Mouse (Mus musculus): ENCODE data around the gene Il27ra. TPM values are rescaled to one million over a fixed set of nuclear protein-coding genes. Genes with fewer than 3 reads are reported as not detected.

Gene Il27ra
- polyA plus RNA-seq, 1 experiment = 1.1 TPM

DNA sequence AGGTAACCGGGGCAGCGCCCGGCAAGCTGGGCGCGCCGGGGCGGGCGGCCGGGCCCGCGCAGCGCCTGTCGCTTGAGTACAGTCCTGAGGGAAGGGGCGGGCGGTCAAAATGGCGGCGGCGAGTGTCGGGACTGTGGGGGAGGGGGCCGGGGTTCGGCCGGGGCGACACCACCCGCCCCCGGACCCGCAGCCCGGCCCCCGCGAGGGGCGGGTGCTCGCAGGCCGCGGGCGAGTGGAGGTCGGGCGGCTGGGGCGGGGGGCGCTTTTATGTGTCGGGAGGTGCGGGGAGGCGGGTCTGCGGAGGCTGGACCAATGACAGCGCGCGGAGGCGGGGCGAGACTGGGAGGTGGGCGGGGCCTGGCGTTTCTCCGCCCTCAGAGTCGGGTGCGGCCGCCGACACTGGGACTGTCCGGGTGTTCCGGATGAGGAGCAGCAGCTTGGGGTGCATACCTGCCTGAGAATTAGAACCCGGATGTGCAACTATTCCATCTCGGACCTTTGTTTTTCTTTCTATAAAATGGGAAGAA lies 24.7 kb upstream of the Il27ra start:
- Histone ChIP-seq H3K27ac (ENCODE audit: insufficient read depth, low read length) (no peak overlapping the region), H3K4me3 (ENCODE audit: insufficient read depth, low read length) (peak overlapping the region; percentile 48), H3K4me1 (ENCODE audit: control insufficient read depth, insufficient read depth, low read length) (peaks cover 24% of the 10 kb centered on the region)
- TF ChIP-seq CTCF (IDR thresholded peaks at IDR 0.05; ENCODE audit: borderline replicate concordance, insufficient read depth, low read length) (no peak), POLR2A (IDR thresholded peaks at IDR 0.05; ENCODE audit: low read depth, low read length) (peak; percentile 87)

DNA sequence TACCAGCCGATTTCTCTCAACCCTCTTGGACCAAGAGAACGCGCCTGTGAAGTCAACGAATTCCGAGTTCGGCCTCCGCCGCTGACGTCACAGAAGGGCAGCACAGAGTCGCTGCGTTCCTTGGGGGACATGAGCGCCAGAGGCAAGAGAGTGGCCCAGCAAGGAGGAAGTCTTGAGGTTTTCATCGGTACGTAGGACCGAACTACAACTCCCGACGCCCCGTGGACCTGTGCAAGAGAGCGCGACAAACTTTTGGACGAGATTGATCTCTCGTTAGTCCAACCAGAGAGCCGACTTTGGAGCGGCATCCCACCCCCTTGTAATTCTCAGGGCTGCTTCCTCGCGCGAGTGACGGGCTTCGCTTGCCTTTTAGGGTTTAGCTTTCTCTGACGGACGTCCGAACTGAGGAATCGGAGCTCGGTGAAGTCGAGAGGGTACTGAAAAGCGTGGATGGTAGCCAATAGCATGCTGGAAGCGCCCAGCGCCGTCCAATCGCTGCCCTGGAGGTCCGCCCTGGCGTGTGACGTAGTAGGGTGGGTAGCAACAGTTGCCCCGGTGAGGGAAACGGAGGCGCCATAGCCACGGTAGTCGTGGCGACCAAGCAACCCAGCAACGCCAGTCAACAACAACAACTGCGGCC lies 24.0 kb upstream of the Il27ra start, which contains the start of gene Rfx1:
Gene Rfx1, plus strand, starts transcription at position 544 of the 640 bp plus-strand sequence.
- H3K4me1 ChIP-seq (ENCODE audit: control insufficient read depth, insufficient read depth, low read length) = peaks cover 24% of the 10 kb centered on the region
- peak within 1 kb of the TSS; percentile 51 for H3K27ac ChIP-seq (ENCODE audit: insufficient read depth, low read length)
- peak within 1 kb of the TSS; percentile 56 for H3K4me3 ChIP-seq (ENCODE audit: insufficient read depth, low read length)
- TF ChIP-seq POLR2A (IDR thresholded peaks at IDR 0.05; ENCODE audit: low read depth, low read length) = peak; percentile 90
- TF ChIP-seq CTCF (IDR thresholded peaks at IDR 0.05; ENCODE audit: borderline replicate concordance, insufficient read depth, low read length) = no peak

DNA sequence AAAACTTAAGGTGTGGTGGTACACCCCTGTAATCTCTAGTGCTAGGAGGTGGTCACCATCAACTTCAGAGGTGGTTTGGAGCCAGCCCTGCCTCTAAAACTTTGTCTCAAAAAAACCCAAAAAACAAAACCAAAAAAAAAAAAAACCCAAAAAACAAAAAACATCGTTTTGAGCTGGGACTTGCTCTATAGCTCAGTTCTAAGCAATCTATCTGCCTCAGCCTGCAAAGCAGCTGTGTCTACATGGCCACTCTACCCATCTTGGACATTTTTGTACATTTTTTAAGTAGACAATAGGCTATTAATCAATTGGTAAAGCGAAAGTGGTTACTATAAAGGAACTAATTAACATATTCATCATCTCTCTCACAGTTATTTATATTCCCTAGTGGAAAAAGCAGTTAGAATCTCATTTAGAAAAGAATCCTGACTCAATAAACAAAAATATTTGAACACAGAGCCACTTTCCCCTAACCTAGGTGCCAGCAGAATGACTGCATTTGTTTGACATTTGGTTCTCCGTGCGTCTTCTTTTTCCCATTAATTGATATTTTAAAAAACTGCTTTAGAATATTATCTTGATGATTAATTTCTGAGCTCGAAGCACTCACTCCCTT lies 23.2 kb upstream of the Il27ra start:
- TF ChIP-seq POLR2A (IDR thresholded peaks at IDR 0.05; ENCODE audit: low read depth, low read length) (no peak), CTCF (IDR thresholded peaks at IDR 0.05; ENCODE audit: borderline replicate concordance, insufficient read depth, low read length) (no peak)
- H3K4me3 ChIP-seq (ENCODE audit: insufficient read depth, low read length) = peak overlapping the region; percentile 56
- peaks cover 24% of the 10 kb centered on the region for H3K4me1 ChIP-seq (ENCODE audit: control insufficient read depth, insufficient read depth, low read length)
- peak overlapping the region; percentile 51; the same call in 1 of the 2 replicates for H3K27ac ChIP-seq (ENCODE audit: insufficient read depth, low read length)

DNA sequence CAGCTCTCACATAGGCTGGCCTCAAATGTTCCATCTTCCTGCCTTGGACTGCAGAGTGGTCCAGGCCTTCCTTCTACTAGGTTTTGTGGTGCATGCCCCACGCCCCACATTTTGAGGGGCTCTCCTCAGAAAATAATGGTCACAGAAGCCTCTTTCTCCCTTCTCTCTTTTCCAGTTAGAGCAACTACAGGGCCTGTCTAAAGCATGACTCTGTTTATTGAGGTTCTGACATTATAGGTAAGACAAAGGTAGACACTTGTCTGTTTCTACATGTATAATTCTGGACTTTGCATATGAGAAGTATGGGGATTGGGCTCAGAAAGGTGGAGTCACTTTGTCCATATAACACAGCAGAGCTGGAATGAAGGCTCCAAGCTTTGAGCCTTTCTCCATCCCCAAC lies 22.6 kb upstream of the Il27ra start, which contains the start of gene Gm10643:
Gene Gm10643, minus strand, starts transcription at position 101 of the 400 bp plus-strand sequence.
- H3K27ac ChIP-seq (ENCODE audit: insufficient read depth, low read length) = peak within 1 kb of the TSS; percentile 51
- peak within 1 kb of the TSS; percentile 56 for H3K4me3 ChIP-seq (ENCODE audit: insufficient read depth, low read length)
- peaks cover 23% of the 10 kb centered on the region for H3K4me1 ChIP-seq (ENCODE audit: control insufficient read depth, insufficient read depth, low read length)
- no peak for TF ChIP-seq CTCF (IDR thresholded peaks at IDR 0.05; ENCODE audit: borderline replicate concordance, insufficient read depth, low read length)
- TF ChIP-seq POLR2A (IDR thresholded peaks at IDR 0.05; ENCODE audit: low read depth, low read length) = no peak

DNA sequence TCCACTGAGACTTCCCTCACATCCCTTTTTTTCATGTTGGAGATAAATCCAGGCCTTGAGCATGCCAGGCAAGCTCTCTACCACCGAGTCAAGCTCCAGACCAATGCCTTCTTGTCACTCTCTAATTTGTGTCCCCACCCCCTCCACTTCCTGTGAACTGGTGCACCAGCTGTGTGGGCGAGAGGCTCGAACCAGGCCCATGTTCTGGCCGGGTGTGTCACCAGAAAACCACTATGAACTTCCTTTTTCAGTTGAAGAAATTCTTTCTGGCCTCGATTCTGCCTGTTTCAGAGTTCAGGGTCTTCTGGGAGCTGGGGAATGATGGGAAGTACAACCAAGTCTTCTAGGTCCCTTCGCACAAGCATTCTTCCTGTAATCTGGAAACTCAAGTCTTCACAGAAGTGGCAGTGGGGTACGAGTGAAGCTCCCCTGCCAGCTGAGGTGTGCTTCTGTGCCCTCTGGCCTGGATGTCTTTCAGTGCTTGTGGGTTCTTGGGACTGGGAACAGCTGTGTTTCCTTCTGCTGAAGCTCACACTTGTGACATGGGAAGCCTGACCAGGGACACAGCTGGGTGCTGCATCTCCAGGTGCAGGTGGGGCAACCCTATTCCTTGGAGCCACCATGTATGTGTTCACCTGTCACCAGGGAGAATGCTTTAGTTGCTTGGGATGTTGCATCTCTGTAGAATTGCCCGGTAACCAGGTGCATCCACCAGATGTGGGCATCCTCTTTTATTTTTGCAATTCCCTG lies 21.6 kb upstream of the Il27ra start:
- H3K27ac ChIP-seq (ENCODE audit: insufficient read depth, low read length) = peak overlapping the region; percentile 21; the same call in 1 of the 2 replicates
- TF ChIP-seq POLR2A (IDR thresholded peaks at IDR 0.05; ENCODE audit: low read depth, low read length) (no peak), CTCF (IDR thresholded peaks at IDR 0.05; ENCODE audit: borderline replicate concordance, insufficient read depth, low read length) (no peak)
- H3K4me3 ChIP-seq (ENCODE audit: insufficient read depth, low read length) = no peak overlapping the region
- peaks cover 15% of the 10 kb centered on the region; the same call in 1 of the 2 replicates for H3K4me1 ChIP-seq (ENCODE audit: control insufficient read depth, insufficient read depth, low read length)

DNA sequence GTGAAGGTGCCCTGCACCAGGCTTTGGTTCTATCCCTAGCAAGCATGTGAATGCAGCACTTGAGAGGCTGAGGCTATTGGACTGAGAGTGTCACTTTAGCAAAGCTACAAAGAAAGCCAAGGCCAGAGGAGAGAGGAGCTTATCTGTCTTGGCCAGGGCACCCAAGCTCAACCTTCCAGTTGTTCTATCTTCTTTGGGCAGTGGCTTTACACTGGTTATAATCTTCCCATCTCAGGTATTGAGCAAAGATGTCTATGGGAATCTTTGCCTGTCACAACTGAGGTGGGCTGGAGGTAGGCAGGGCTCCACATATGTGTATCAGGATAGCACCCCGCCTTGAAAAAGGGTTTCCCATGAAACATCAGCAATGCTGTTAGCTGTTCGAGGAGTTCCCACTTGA lies 17.9 kb upstream of the Il27ra start:
- Histone ChIP-seq H3K4me3 (ENCODE audit: insufficient read depth, low read length) (no peak overlapping the region), H3K4me1 (ENCODE audit: control insufficient read depth, insufficient read depth, low read length) (0 out of 2 replicates have a peak, but pooled peaks cover 9% of the 10 kb centered on the region), H3K27ac (ENCODE audit: insufficient read depth, low read length) (no peak overlapping the region)
- TF ChIP-seq CTCF (IDR thresholded peaks at IDR 0.05; ENCODE audit: borderline replicate concordance, insufficient read depth, low read length) (no peak), POLR2A (IDR thresholded peaks at IDR 0.05; ENCODE audit: low read depth, low read length) (no peak)

DNA sequence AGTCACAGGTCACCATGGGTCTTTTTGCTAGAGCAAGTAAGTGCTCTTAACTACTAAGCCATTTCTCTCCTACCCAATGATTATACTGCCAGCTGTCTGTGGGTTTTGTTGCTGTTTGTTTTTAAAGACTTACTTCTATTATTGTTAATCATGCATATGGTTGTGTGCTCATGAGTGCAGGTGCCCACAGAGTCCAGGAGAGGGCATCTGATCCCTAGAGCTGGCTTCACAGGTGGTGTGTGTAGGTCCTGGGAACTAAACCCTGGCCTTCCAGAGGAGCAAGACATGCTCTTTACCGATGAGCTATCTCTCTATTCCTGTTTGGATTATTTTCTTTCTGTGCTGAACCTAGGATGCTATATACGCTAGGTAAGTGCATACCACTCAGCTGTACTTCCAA lies 16.8 kb upstream of the Il27ra start:
- no peak for TF ChIP-seq POLR2A (IDR thresholded peaks at IDR 0.05; ENCODE audit: low read depth, low read length)
- no peak for TF ChIP-seq CTCF (IDR thresholded peaks at IDR 0.05; ENCODE audit: borderline replicate concordance, insufficient read depth, low read length)
- Histone ChIP-seq H3K27ac (ENCODE audit: insufficient read depth, low read length) (no peak overlapping the region), H3K4me1 (ENCODE audit: control insufficient read depth, insufficient read depth, low read length) (0 out of 2 replicates have a peak, but pooled peaks cover 7% of the 10 kb centered on the region), H3K4me3 (ENCODE audit: insufficient read depth, low read length) (no peak overlapping the region)

DNA sequence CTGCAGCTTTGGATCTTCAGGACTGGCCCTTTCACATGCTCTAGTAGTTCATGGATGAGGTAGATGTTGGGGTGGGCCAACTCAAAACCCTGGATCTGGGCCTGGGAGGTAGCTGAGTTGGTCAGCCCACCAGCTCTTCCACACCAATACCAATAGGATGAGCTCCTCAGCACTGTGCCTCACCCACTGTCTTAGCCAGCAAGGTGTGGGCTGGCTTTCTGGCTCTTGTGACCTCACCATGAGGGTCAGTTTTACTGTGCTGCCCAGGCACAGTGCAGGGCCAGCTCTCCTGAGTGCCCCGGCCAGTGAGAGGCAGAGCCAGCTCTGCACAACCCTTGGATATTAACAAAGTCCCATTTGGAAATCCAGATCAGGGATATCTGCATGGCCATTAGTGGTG lies 15.4 kb upstream of the Il27ra start:
- TF ChIP-seq CTCF (IDR thresholded peaks at IDR 0.05; ENCODE audit: borderline replicate concordance, insufficient read depth, low read length) (no peak), POLR2A (IDR thresholded peaks at IDR 0.05; ENCODE audit: low read depth, low read length) (no peak)
- no peaks in the 10 kb centered on the region for H3K4me1 ChIP-seq (ENCODE audit: control insufficient read depth, insufficient read depth, low read length)
- H3K4me3 ChIP-seq (ENCODE audit: insufficient read depth, low read length) = no peak overlapping the region
- no peak overlapping the region for H3K27ac ChIP-seq (ENCODE audit: insufficient read depth, low read length)

DNA sequence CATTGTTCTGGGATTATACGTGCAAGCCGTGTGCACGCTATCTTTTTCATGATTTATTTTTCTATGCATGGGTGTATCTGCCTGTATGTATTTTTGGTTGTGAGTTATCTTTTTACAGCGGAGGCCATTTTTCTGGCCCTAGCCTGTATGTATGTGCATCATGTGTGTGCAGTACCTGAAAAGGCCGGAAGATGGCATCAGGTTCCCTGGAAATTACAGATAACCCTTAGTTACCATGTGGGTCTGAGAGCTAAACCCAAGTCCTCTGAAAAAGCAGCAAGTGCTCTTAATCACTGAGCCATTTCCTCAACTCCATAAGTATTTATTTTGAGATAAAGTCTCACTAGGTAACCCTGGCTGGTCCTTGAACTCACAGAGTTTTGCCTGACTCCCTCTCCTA lies 10.8 kb upstream of the Il27ra start:
- Histone ChIP-seq H3K27ac (ENCODE audit: insufficient read depth, low read length) (no peak overlapping the region), H3K4me3 (ENCODE audit: insufficient read depth, low read length) (no peak overlapping the region), H3K4me1 (ENCODE audit: control insufficient read depth, insufficient read depth, low read length) (no peaks in the 10 kb centered on the region)
- TF ChIP-seq POLR2A (IDR thresholded peaks at IDR 0.05; ENCODE audit: low read depth, low read length) (no peak), CTCF (IDR thresholded peaks at IDR 0.05; ENCODE audit: borderline replicate concordance, insufficient read depth, low read length) (no peak)

Data from embryonic fibroblast, embryonic 13.5 days (primary cell).